Mouse (Mus musculus): ENCODE results near the gene LTO1. TPM values are rescaled to one million over a fixed set of nuclear protein-coding genes. Genes with fewer than 3 reads are reported as not detected.
A peak's percentile ranks its signal among the peaks of the same experiment; 100 is the strongest.

LTO1 gene
- polyA plus RNA-seq, 1 experiment from 2014 or later, result 26.7 TPM

GRCm38 (mm10) chr7:144927591-144927990 is 12.7 kb downstream of the LTO1 start:
- Histone ChIP-seq H3K27me3 (replicated peaks; ENCODE audit: control insufficient read depth, insufficient read depth, low read length) (no peaks in the 10 kb centered on the region), H3K36me3 (ENCODE audit: control insufficient read depth, insufficient read depth, low read length) (peaks cover 16% of the 10 kb centered on the region), H3K4me1 (ENCODE audit: control insufficient read depth, insufficient read depth, low read length) (no peaks in the 10 kb centered on the region), H3K27ac (ENCODE audit: low read depth, low read length) (no peak overlapping the region), H3K4me2 (ENCODE audit: low read length) (no peak overlapping the region), H3K4me3 (ENCODE audit: low read depth, low read length) (no peak overlapping the region), H3K9ac (ENCODE audit: low read length) (no peak overlapping the region), H3K9me3 (replicated peaks; ENCODE audit: control insufficient read depth, low read length) (no peaks in the 10 kb centered on the region)
- DNase-seq (ENCODE audit: low spot score) (no peak), ATAC-seq (no peak)
- 86% methylated on average over 2 of the region's 2 CpGs for WGBS

- Histone ChIP-seq H3K4me3 (ENCODE audit: low read depth, low read length) (no peak overlapping the region), H3K4me1 (ENCODE audit: control insufficient read depth, insufficient read depth, low read length) (no peaks in the 10 kb centered on the region), H3K4me2 (ENCODE audit: low read length) (no peak overlapping the region), H3K27ac (ENCODE audit: low read depth, low read length) (no peak overlapping the region), H3K9me3 (replicated peaks; ENCODE audit: control insufficient read depth, low read length) (no peaks in the 10 kb centered on the region), H3K27me3 (replicated peaks; ENCODE audit: control insufficient read depth, insufficient read depth, low read length) (no peaks in the 10 kb centered on the region), H3K9ac (ENCODE audit: low read length) (no peak overlapping the region), H3K36me3 (ENCODE audit: control insufficient read depth, insufficient read depth, low read length) (peaks cover 21% of the 10 kb centered on the region)
- ATAC-seq (no peak), DNase-seq (ENCODE audit: low spot score) (no peak)
- WGBS, result 74% methylated on average over 4 of the region's 4 CpGs
Measured at GRCm38 (mm10) chr7:144928009-144928888, 13.3 kb downstream of the LTO1 start.

GRCm38 (mm10) chr7:144928889-144929210 is 13.9 kb downstream of the LTO1 start:
- no peak overlapping the region for H3K27ac ChIP-seq (ENCODE audit: low read depth, low read length)
- H3K36me3 ChIP-seq (ENCODE audit: control insufficient read depth, insufficient read depth, low read length), result peaks cover 27% of the 10 kb centered on the region
- no peak overlapping the region for H3K9ac ChIP-seq (ENCODE audit: low read length)
- no peaks in the 10 kb centered on the region for H3K9me3 ChIP-seq (replicated peaks; ENCODE audit: control insufficient read depth, low read length)
- H3K4me3 ChIP-seq (ENCODE audit: low read depth, low read length), result no peak overlapping the region
- H3K4me1 ChIP-seq (ENCODE audit: control insufficient read depth, insufficient read depth, low read length), result no peaks in the 10 kb centered on the region
- DNase-seq (ENCODE audit: low spot score) (no peak), ATAC-seq (no peak)
- no peaks in the 10 kb centered on the region for H3K27me3 ChIP-seq (replicated peaks; ENCODE audit: control insufficient read depth, insufficient read depth, low read length)
- H3K4me2 ChIP-seq (ENCODE audit: low read length), result no peak overlapping the region
- 82% methylated on average over 6 of the region's 6 CpGs for WGBS

GRCm38 (mm10) chr7:144929506-144929905 is 14.6 kb downstream of the LTO1 start:
- H3K27ac ChIP-seq (ENCODE audit: low read depth, low read length), result no peak overlapping the region
- H3K36me3 ChIP-seq (ENCODE audit: control insufficient read depth, insufficient read depth, low read length), result peaks cover 30% of the 10 kb centered on the region
- 75% methylated on average over 8 of the region's 8 CpGs for WGBS

GRCm38 (mm10) chr7:144929931-144930330 is 15.0 kb downstream of the LTO1 start:
- Histone ChIP-seq H3K4me2 (ENCODE audit: low read length) (no peak overlapping the region), H3K36me3 (ENCODE audit: control insufficient read depth, insufficient read depth, low read length) (peaks cover 30% of the 10 kb centered on the region), H3K9me3 (replicated peaks; ENCODE audit: control insufficient read depth, low read length) (no peaks in the 10 kb centered on the region), H3K27me3 (replicated peaks; ENCODE audit: control insufficient read depth, insufficient read depth, low read length) (no peaks in the 10 kb centered on the region), H3K27ac (ENCODE audit: low read depth, low read length) (no peak overlapping the region), H3K4me1 (ENCODE audit: control insufficient read depth, insufficient read depth, low read length) (no peaks in the 10 kb centered on the region), H3K9ac (ENCODE audit: low read length) (no peak overlapping the region), H3K4me3 (ENCODE audit: low read depth, low read length) (no peak overlapping the region)
- DNase-seq (ENCODE audit: low spot score) (peak; percentile 20), ATAC-seq (peak; percentile 16; the same call in 1 of the 2 replicates)
- 43% methylated on average over 5 of the region's 5 CpGs for WGBS

More at GRCm38 (mm10) chr7:144929506-144929905, 14.6 kb downstream of the LTO1 start:
- ATAC-seq (no peak), DNase-seq (ENCODE audit: low spot score) (no peak)
- Histone ChIP-seq H3K4me2 (ENCODE audit: low read length) (no peak overlapping the region), H3K27me3 (replicated peaks; ENCODE audit: control insufficient read depth, insufficient read depth, low read length) (no peaks in the 10 kb centered on the region), H3K4me3 (ENCODE audit: low read depth, low read length) (no peak overlapping the region), H3K4me1 (ENCODE audit: control insufficient read depth, insufficient read depth, low read length) (no peaks in the 10 kb centered on the region), H3K9me3 (replicated peaks; ENCODE audit: control insufficient read depth, low read length) (no peaks in the 10 kb centered on the region), H3K9ac (ENCODE audit: low read length) (no peak overlapping the region)

- ATAC-seq (no peak), DNase-seq (ENCODE audit: low spot score) (peak; percentile 45)
Measured at GRCm38 (mm10) chr7:144931778-144932177, 16.9 kb downstream of the LTO1 start.

GRCm38 (mm10) chr7:144932389-144932937 is 17.6 kb downstream of the LTO1 start:
- H3K27me3 ChIP-seq (replicated peaks; ENCODE audit: control insufficient read depth, insufficient read depth, low read length), result no peaks in the 10 kb centered on the region
- no peaks in the 10 kb centered on the region for H3K4me1 ChIP-seq (ENCODE audit: control insufficient read depth, insufficient read depth, low read length)
- WGBS, result 76% methylated on average over 18 of the region's 18 CpGs
- H3K27ac ChIP-seq (ENCODE audit: low read depth, low read length), result no peak overlapping the region
- ATAC-seq, result no peak
- H3K9ac ChIP-seq (ENCODE audit: low read length), result no peak overlapping the region
- no peaks in the 10 kb centered on the region for H3K9me3 ChIP-seq (replicated peaks; ENCODE audit: control insufficient read depth, low read length)
- H3K4me2 ChIP-seq (ENCODE audit: low read length), result no peak overlapping the region
- peaks cover 37% of the 10 kb centered on the region for H3K36me3 ChIP-seq (ENCODE audit: control insufficient read depth, insufficient read depth, low read length)
- H3K4me3 ChIP-seq (ENCODE audit: low read depth, low read length), result no peak overlapping the region
- no peak for DNase-seq (ENCODE audit: low spot score)

More at GRCm38 (mm10) chr7:144931778-144932177, 16.9 kb downstream of the LTO1 start:
- no peak overlapping the region for H3K4me2 ChIP-seq (ENCODE audit: low read length)
- H3K27me3 ChIP-seq (replicated peaks; ENCODE audit: control insufficient read depth, insufficient read depth, low read length), result no peaks in the 10 kb centered on the region
- H3K9me3 ChIP-seq (replicated peaks; ENCODE audit: control insufficient read depth, low read length), result no peaks in the 10 kb centered on the region
- H3K36me3 ChIP-seq (ENCODE audit: control insufficient read depth, insufficient read depth, low read length), result peaks cover 37% of the 10 kb centered on the region
- no peak overlapping the region for H3K9ac ChIP-seq (ENCODE audit: low read length)
- no peak overlapping the region for H3K27ac ChIP-seq (ENCODE audit: low read depth, low read length)
- no peaks in the 10 kb centered on the region for H3K4me1 ChIP-seq (ENCODE audit: control insufficient read depth, insufficient read depth, low read length)
- WGBS, result 15% methylated on average over 3 of the region's 3 CpGs
- no peak overlapping the region for H3K4me3 ChIP-seq (ENCODE audit: low read depth, low read length)

- Histone ChIP-seq H3K36me3 (ENCODE audit: control insufficient read depth, insufficient read depth, low read length) (peaks cover 37% of the 10 kb centered on the region), H3K27ac (ENCODE audit: low read depth, low read length) (no peak overlapping the region), H3K9me3 (replicated peaks; ENCODE audit: control insufficient read depth, low read length) (no peaks in the 10 kb centered on the region), H3K27me3 (replicated peaks; ENCODE audit: control insufficient read depth, insufficient read depth, low read length) (no peaks in the 10 kb centered on the region), H3K4me1 (ENCODE audit: control insufficient read depth, insufficient read depth, low read length) (no peaks in the 10 kb centered on the region; the same call in 1 of the 2 replicates), H3K4me3 (ENCODE audit: low read depth, low read length) (no peak overlapping the region), H3K4me2 (ENCODE audit: low read length) (no peak overlapping the region), H3K9ac (ENCODE audit: low read length) (no peak overlapping the region)
- 78% methylated on average over 3 of the region's 3 CpGs for WGBS
- no peak for ATAC-seq
- no peak for DNase-seq (ENCODE audit: low spot score)
Measured at GRCm38 (mm10) chr7:144933336-144933735, 18.4 kb downstream of the LTO1 start.

GRCm38 (mm10) chr7:144933796-144934195 is 18.9 kb downstream of the LTO1 start:
- Histone ChIP-seq H3K27ac (ENCODE audit: low read depth, low read length) (no peak overlapping the region), H3K27me3 (replicated peaks; ENCODE audit: control insufficient read depth, insufficient read depth, low read length) (no peaks in the 10 kb centered on the region; the same call in 1 of the 2 replicates), H3K4me3 (ENCODE audit: low read depth, low read length) (no peak overlapping the region), H3K36me3 (ENCODE audit: control insufficient read depth, insufficient read depth, low read length) (peaks cover 35% of the 10 kb centered on the region), H3K9ac (ENCODE audit: low read length) (no peak overlapping the region), H3K9me3 (replicated peaks; ENCODE audit: control insufficient read depth, low read length) (no peaks in the 10 kb centered on the region), H3K4me1 (ENCODE audit: control insufficient read depth, insufficient read depth, low read length) (peaks cover 4% of the 10 kb centered on the region), H3K4me2 (ENCODE audit: low read length) (no peak overlapping the region)
- no peak for ATAC-seq
- WGBS, result 92% methylated on average over 8 of the region's 8 CpGs
- no peak for DNase-seq (ENCODE audit: low spot score)
